Mouse (Mus musculus): ENCODE data around the gene Mgat1. TPM values are rescaled to one million over a fixed set of nuclear protein-coding genes. Genes with fewer than 3 reads are reported as not detected.

Mgat1 gene
- polyA plus RNA-seq, 1 experiment from 2014 or later, result 91.9 TPM

DNA sequence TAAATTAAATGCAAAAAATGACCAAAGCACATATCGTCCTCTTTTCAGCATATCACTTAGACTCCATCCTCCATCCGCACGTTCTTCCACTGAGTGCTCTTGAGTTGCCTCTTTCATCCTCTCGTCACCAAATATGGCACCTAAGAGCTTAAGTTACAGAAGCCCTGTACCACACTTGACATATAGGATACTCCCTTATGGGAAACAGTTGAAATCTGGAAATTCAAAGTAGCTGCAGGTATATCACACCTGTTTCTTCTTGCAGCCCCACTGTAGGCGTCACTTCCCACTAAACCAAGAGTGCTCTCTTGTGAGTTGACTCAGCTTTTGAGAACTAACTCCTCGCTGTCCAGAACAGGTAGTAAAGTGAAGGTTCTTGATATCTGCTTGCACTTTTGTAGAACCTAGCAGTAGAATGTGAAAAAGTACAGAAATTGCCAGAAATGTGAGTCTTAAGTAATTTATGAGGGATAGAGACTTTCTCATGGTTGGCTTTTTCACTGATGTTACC, 38.9 kb upstream of the Mgat1 start:
- no peaks in the 10 kb centered on the region for H3K9me3 ChIP-seq (ENCODE audit: low read length)
- no peak overlapping the region for H3K27ac ChIP-seq (ENCODE audit: low read length)
- H3K4me2 ChIP-seq (replicated peaks; ENCODE audit: low read depth, low read length), result peak overlapping the region; percentile 86
- no peak overlapping the region for H3K4me3 ChIP-seq (ENCODE audit: low read length)
- H3K4me1 ChIP-seq (ENCODE audit: insufficient read depth, low read length), result peaks cover 18% of the 10 kb centered on the region
- no peak overlapping the region for H3K9ac ChIP-seq (replicated peaks; ENCODE audit: low read length)
- H3K27me3 ChIP-seq (ENCODE audit: insufficient read depth, low read length), result no peaks in the 10 kb centered on the region
- WGBS, result 76% methylated on average over 6 of the region's 6 CpGs
- ATAC-seq (ENCODE audit: low FRiP score, low TSS enrichment), result no peak
- peaks cover 8% of the 10 kb centered on the region for H3K36me3 ChIP-seq (ENCODE audit: insufficient read depth, low read length)

DNA sequence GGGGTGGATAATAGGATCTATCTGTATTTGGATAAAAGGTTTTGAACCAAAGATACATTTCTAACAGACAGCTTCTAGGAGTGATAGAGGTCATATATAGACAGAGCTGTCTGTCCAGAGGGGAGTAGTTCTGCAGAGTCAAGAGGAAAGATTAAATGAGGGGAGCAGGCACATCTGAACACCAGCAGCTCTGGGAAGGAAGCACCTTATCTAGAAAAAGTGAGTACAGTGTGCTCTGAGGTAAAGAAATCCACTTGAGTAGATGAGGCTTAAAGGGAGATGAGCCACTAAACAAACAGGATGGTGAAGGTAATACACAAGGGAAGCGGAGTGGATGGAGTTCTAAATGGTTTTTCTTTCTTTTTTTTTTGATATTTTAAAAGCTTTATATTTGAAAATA, 36.5 kb upstream of the Mgat1 start:
- no peak overlapping the region for H3K9ac ChIP-seq (replicated peaks; ENCODE audit: low read length)
- H3K27ac ChIP-seq (ENCODE audit: low read length), result no peak overlapping the region
- peaks cover 13% of the 10 kb centered on the region for H3K4me1 ChIP-seq (ENCODE audit: insufficient read depth, low read length)
- H3K4me3 ChIP-seq (ENCODE audit: low read length), result no peak overlapping the region
- no peaks in the 10 kb centered on the region for H3K27me3 ChIP-seq (ENCODE audit: insufficient read depth, low read length)
- peaks cover 8% of the 10 kb centered on the region for H3K36me3 ChIP-seq (ENCODE audit: insufficient read depth, low read length)
- H3K9me3 ChIP-seq (ENCODE audit: low read length), result no peaks in the 10 kb centered on the region
- WGBS, result 100% methylated on average over 1 of the region's 1 CpGs
- H3K4me2 ChIP-seq (replicated peaks; ENCODE audit: low read depth, low read length), result no peak overlapping the region
- ATAC-seq (ENCODE audit: low FRiP score, low TSS enrichment), result no peak

DNA sequence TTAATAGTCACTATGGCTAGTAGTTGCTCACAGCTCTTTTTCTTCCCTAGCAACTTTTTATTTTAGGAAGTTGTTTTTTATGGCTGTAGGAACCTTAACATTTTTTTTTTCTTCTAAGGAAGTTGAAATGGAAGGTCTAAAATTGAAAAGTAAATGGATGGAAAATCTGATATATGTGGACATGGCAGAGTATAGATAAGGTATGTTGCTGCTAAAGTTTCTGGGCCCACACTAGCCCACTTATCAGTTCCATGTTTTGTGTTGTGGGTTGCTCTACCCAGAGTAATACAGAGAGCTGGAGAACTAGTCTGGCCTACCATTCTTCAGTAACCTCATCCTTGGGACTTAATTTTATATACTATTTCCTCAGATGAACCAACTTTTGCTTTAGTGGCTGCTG, 31.4 kb upstream of the Mgat1 start:
- Histone ChIP-seq H3K36me3 (ENCODE audit: insufficient read depth, low read length) (peaks cover 36% of the 10 kb centered on the region), H3K27ac (ENCODE audit: low read length) (no peak overlapping the region; the same call in 1 of the 2 replicates), H3K27me3 (ENCODE audit: insufficient read depth, low read length) (no peaks in the 10 kb centered on the region), H3K9ac (replicated peaks; ENCODE audit: low read length) (no peak overlapping the region), H3K9me3 (ENCODE audit: low read length) (no peaks in the 10 kb centered on the region), H3K4me3 (ENCODE audit: low read length) (no peak overlapping the region), H3K4me2 (replicated peaks; ENCODE audit: low read depth, low read length) (no peak overlapping the region), H3K4me1 (ENCODE audit: insufficient read depth, low read length) (no peaks in the 10 kb centered on the region)
- no peak for ATAC-seq (ENCODE audit: low FRiP score, low TSS enrichment)

DNA sequence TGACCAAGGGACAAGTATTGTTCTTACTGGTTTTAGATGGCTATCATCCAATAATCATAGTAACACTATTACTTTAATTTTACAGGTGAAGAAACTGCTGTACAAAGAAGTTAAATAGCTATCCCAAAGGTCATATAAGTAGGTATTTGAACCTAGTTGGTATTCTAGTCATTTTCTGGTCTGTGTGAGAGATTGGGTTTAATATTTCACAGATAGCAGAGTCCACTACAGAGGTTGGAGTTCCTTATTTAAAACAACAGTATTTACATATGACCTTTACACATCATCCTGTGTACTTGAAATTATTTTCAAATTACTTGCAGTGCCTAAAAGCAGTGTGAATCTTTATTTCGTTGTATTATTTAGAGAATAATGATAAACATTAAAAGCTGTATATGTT, 30.5 kb upstream of the Mgat1 start:
- H3K36me3 ChIP-seq (ENCODE audit: insufficient read depth, low read length), result peaks cover 36% of the 10 kb centered on the region
- H3K4me1 ChIP-seq (ENCODE audit: insufficient read depth, low read length), result no peaks in the 10 kb centered on the region
- no peak overlapping the region for H3K9ac ChIP-seq (replicated peaks; ENCODE audit: low read length)
- no peak overlapping the region for H3K27ac ChIP-seq (ENCODE audit: low read length)
- no peaks in the 10 kb centered on the region for H3K9me3 ChIP-seq (ENCODE audit: low read length)
- no peak for ATAC-seq (ENCODE audit: low FRiP score, low TSS enrichment)
- no peak overlapping the region for H3K4me2 ChIP-seq (replicated peaks; ENCODE audit: low read depth, low read length)
- 98% methylated on average over 1 of the region's 1 CpGs for WGBS
- H3K4me3 ChIP-seq (ENCODE audit: low read length), result no peak overlapping the region
- no peaks in the 10 kb centered on the region for H3K27me3 ChIP-seq (ENCODE audit: insufficient read depth, low read length)

DNA sequence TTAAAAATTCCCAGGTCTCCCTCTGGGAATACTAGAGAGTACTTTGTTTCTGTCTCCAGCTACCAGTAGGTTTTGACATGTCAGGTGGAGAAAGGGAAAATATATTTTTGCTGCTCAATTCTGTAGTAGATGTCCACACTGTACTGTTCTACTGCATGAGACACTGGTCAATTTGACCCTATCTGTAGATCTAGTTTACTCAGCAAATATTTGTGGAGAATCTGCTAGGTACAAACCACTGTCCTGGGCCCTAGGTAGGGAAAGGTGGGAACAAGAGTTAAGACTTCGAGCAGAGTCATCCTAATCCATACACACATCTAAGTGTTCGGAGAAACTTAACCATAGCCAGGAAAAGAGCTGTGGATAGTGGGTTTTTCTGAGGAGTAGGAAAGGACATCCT, 24.7 kb upstream of the Mgat1 start:
- H3K27me3 ChIP-seq (ENCODE audit: insufficient read depth, low read length), result no peaks in the 10 kb centered on the region
- H3K36me3 ChIP-seq (ENCODE audit: insufficient read depth, low read length), result peaks cover 30% of the 10 kb centered on the region
- ATAC-seq (ENCODE audit: low FRiP score, low TSS enrichment), result no peak
- no peak overlapping the region for H3K4me3 ChIP-seq (ENCODE audit: low read length)
- no peak overlapping the region for H3K9ac ChIP-seq (replicated peaks; ENCODE audit: low read length)
- WGBS, result 97% methylated on average over 2 of the region's 2 CpGs
- H3K27ac ChIP-seq (ENCODE audit: low read length), result no peak overlapping the region
- H3K4me1 ChIP-seq (ENCODE audit: insufficient read depth, low read length), result no peaks in the 10 kb centered on the region
- H3K9me3 ChIP-seq (ENCODE audit: low read length), result no peaks in the 10 kb centered on the region
- no peak overlapping the region for H3K4me2 ChIP-seq (replicated peaks; ENCODE audit: low read depth, low read length)

DNA sequence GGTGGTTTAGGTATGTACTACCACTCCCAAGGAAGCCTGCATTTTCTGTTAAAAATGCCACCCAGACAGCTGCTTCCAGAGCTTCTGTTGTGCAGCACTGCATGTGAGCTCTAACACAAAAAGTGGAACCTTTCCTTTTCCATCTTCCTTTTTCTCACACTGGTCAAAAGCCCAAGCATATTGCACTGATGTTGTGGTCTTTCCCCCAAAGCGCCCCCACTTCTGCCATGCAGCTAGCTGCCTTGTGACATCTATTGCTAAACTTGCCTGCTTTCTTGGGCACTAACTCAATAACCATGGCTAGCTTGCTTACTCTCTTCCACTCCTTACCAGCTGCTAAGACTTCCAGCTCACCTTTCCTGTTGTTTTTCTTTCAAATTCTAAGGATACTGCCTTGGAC, 19.5 kb upstream of the Mgat1 start:
- H3K9ac ChIP-seq (replicated peaks; ENCODE audit: low read length), result no peak overlapping the region
- no peak overlapping the region for H3K27ac ChIP-seq (ENCODE audit: low read length)
- no peak for ATAC-seq (ENCODE audit: low FRiP score, low TSS enrichment)
- no peaks in the 10 kb centered on the region for H3K4me1 ChIP-seq (ENCODE audit: insufficient read depth, low read length)
- H3K9me3 ChIP-seq (ENCODE audit: low read length), result no peaks in the 10 kb centered on the region
- no peak overlapping the region for H3K4me3 ChIP-seq (ENCODE audit: low read length)
- WGBS, result 67% methylated on average over 1 of the region's 1 CpGs
- H3K36me3 ChIP-seq (ENCODE audit: insufficient read depth, low read length), result no peaks in the 10 kb centered on the region
- H3K4me2 ChIP-seq (replicated peaks; ENCODE audit: low read depth, low read length), result no peak overlapping the region
- no peaks in the 10 kb centered on the region for H3K27me3 ChIP-seq (ENCODE audit: insufficient read depth, low read length)

DNA sequence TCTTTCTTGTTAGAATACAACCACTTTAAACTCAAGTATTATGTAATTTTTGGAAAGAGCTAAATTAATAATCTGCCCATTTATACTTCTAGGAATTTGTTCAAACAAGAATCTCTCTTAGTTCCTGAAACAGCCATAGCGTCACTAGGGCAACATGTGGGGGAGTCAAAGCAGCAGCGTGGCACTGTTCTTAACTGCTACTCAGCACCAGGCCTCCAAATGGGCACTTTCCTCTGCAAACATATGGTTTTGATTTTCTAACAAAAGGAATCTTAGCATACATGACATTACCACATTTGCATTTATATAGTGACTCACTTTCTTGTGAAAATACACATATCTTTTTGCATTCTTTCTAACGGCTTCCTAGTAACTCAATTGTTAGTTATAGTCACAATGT, 11.2 kb upstream of the Mgat1 start:
- Histone ChIP-seq H3K4me3 (ENCODE audit: low read length) (no peak overlapping the region), H3K9me3 (ENCODE audit: low read length) (no peaks in the 10 kb centered on the region), H3K27ac (ENCODE audit: low read length) (no peak overlapping the region), H3K27me3 (ENCODE audit: insufficient read depth, low read length) (no peaks in the 10 kb centered on the region), H3K9ac (replicated peaks; ENCODE audit: low read length) (no peak overlapping the region), H3K4me1 (ENCODE audit: insufficient read depth, low read length) (no peaks in the 10 kb centered on the region), H3K36me3 (ENCODE audit: insufficient read depth, low read length) (no peaks in the 10 kb centered on the region), H3K4me2 (replicated peaks; ENCODE audit: low read depth, low read length) (no peak overlapping the region)
- ATAC-seq (ENCODE audit: low FRiP score, low TSS enrichment), result no peak
- 64% methylated on average over 3 of the region's 3 CpGs for WGBS

DNA sequence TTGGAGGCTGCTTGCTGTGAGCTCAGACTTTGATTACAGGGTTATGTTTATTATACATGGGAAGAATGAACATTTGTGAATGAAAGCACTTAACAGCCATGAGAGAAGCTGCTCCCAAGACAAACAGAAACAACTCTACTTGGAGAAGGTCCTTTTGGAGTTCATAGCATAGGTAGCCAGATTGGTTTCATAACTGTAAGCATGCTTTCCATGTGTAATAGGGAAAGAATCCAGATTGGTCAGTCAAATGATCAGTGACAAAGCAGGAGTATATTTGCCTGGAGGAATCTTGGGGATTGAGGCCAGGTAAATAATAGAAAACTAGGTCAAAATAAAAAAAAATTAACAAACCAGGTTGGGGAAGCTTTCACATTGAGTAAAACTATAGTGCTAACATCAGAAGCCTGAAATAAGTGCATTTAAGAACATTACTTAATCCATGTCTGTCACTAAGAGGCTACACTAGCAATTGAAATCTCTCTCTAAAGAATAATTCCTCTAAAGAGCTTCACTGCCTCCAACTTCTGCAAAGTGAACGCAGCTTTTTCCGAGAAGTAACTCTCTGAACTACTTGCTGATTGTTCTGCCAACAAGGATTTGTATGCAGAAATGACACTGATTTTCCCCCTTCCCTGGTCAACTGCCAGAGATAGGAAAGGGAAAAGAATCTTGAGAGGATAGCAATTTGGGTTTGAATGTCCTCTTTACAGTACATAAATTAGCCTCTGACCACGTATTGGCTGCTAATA, 8.4 kb upstream of the Mgat1 start:
- Histone ChIP-seq H3K4me1 (ENCODE audit: insufficient read depth, low read length) (no peaks in the 10 kb centered on the region), H3K4me2 (replicated peaks; ENCODE audit: low read depth, low read length) (no peak overlapping the region), H3K9me3 (ENCODE audit: low read length) (no peaks in the 10 kb centered on the region), H3K27ac (ENCODE audit: low read length) (no peak overlapping the region), H3K4me3 (ENCODE audit: low read length) (no peak overlapping the region), H3K9ac (replicated peaks; ENCODE audit: low read length) (no peak overlapping the region), H3K36me3 (ENCODE audit: insufficient read depth, low read length) (no peaks in the 10 kb centered on the region), H3K27me3 (ENCODE audit: insufficient read depth, low read length) (no peaks in the 10 kb centered on the region)
- WGBS, result 64% methylated on average over 3 of the region's 3 CpGs
- ATAC-seq (ENCODE audit: low FRiP score, low TSS enrichment), result no peak

DNA sequence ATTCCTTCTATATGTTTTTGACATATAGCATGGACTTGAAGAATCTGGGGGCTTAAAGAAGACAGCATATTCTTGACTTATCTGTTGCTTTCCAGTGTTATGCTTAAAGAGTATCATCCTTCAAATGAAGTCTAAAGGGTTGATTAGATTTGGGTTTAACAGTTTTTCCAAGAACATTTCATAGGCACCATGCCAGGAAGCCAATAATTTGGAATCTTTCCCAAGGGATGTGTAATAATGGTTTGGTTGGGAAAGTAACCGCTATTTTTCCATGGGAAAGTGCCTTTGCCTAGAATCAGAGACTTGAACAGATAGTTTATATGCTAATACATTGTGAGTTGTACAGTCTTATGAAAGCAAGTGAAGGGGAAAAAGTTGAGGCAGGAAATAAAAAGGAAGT, 7.1 kb upstream of the Mgat1 start:
- Histone ChIP-seq H3K27ac (ENCODE audit: low read length) (no peak overlapping the region), H3K36me3 (ENCODE audit: insufficient read depth, low read length) (no peaks in the 10 kb centered on the region), H3K27me3 (ENCODE audit: insufficient read depth, low read length) (no peaks in the 10 kb centered on the region), H3K4me1 (ENCODE audit: insufficient read depth, low read length) (no peaks in the 10 kb centered on the region), H3K9ac (replicated peaks; ENCODE audit: low read length) (no peak overlapping the region), H3K4me3 (ENCODE audit: low read length) (no peak overlapping the region), H3K4me2 (replicated peaks; ENCODE audit: low read depth, low read length) (no peak overlapping the region), H3K9me3 (ENCODE audit: low read length) (no peaks in the 10 kb centered on the region)
- no peak for ATAC-seq (ENCODE audit: low FRiP score, low TSS enrichment)
- WGBS, result 67% methylated on average over 1 of the region's 1 CpGs

DNA sequence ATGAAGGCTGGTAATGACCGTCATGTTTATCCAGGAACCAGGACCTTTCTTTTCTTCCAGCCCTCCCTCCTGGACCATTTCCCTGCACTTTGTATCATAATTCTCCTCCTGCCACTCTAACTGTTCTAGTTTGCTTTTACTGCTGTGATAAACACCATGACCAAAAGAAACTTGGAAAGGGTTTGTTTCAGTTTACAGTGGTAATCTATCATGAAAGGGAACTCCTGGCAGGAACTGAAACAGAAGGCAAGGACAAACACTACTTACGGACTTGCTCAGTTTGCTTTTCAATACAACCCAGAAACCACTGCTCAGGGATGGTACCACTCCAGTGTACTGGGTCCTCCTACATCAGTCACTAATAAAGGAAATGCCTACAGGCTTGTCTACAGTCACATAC, 6.5 kb upstream of the Mgat1 start:
- H3K4me2 ChIP-seq (replicated peaks; ENCODE audit: low read depth, low read length), result no peak overlapping the region
- H3K9me3 ChIP-seq (ENCODE audit: low read length), result no peaks in the 10 kb centered on the region
- no peak for ATAC-seq (ENCODE audit: low FRiP score, low TSS enrichment)
- H3K4me1 ChIP-seq (ENCODE audit: insufficient read depth, low read length), result peaks cover 2% of the 10 kb centered on the region; the same call in 1 of the 2 replicates
- no peaks in the 10 kb centered on the region for H3K36me3 ChIP-seq (ENCODE audit: insufficient read depth, low read length)
- no peak overlapping the region for H3K4me3 ChIP-seq (ENCODE audit: low read length)
- WGBS, result 47% methylated on average over 2 of the region's 2 CpGs
- no peaks in the 10 kb centered on the region for H3K27me3 ChIP-seq (ENCODE audit: insufficient read depth, low read length)
- no peak overlapping the region for H3K27ac ChIP-seq (ENCODE audit: low read length)
- H3K9ac ChIP-seq (replicated peaks; ENCODE audit: low read length), result no peak overlapping the region
